Mouse (Mus musculus) liver, embryonic 15.5 days (tissue): Measurements from ENCODE around the gene Bcl2l15. TPM values are rescaled to one million over a fixed set of nuclear protein-coding genes. Genes with fewer than 3 reads are reported as not detected.
A peak's percentile ranks its signal among the peaks of the same experiment; 100 is the strongest.
"Not testable (repeated sequence)": the region's sequence is repeated elsewhere in the genome, so short reads cannot be mapped to it uniquely, and the experiment has no call there.

ENCODE experiments used
- ATAC-seq: fragments of 200-750 bp; cut with Nextera tagmentation; 2 replicates; pipeline ENCODE4 v1.8.0; 2017; ENCODE audit warnings: moderate number of reproducible peaks, mild to moderate bottlenecking, moderate library complexity; ENCODE audit not compliant: insufficient read depth
- H3K27ac ChIP-seq: fragments of 300-500 bp; sonication (generic); replicated peaks from 2 replicates; pipeline ENCODE4 v1.5.1; 2015; ENCODE audit warnings: mild to moderate bottlenecking, inconsistent platforms
- H3K27me3 ChIP-seq: fragments of 300-500 bp; sonication (generic); 2 replicates; pipeline ENCODE4 v1.6.1; 2015; ENCODE audit warnings: mild to moderate bottlenecking, inconsistent platforms
- H3K36me3 ChIP-seq: fragments of 300-500 bp; sonication (generic); replicated peaks from 2 replicates; pipeline ENCODE4 v1.6.1; 2015; ENCODE audit warnings: moderate library complexity, mild to moderate bottlenecking, inconsistent platforms
- H3K4me1 ChIP-seq: fragments of 300-500 bp; sonication (generic); replicated peaks from 2 replicates; pipeline ENCODE4 v1.6.1; 2015; ENCODE audit warnings: inconsistent platforms
- H3K4me2 ChIP-seq: fragments of 300-500 bp; sonication (generic); 2 replicates; pipeline ENCODE4 v1.6.1; 2015; ENCODE audit warnings: moderate library complexity, mild to moderate bottlenecking, inconsistent platforms
- H3K4me3 ChIP-seq: fragments of 300-500 bp; sonication (generic); replicated peaks from 2 replicates; pipeline ENCODE4 v1.5.1; 2015; ENCODE audit warnings: mild to moderate bottlenecking, inconsistent platforms
- H3K9ac ChIP-seq: fragments of 300-500 bp; sonication (generic); 2 replicates; pipeline ENCODE4 v1.6.1; 2015; ENCODE audit warnings: moderate library complexity, mild to moderate bottlenecking, inconsistent platforms
- H3K9me3 ChIP-seq: fragments of 300-500 bp; sonication (generic); replicated peaks from 2 replicates; pipeline ENCODE4 v1.6.1; 2016; ENCODE audit warnings: inconsistent platforms
- WGBS: fragments of 180-500 bp; shearing (Covaris S2); methylation state at CpG from one replicate; pipeline ENCODE4 v1.1.7; 2015; ENCODE audit warnings: mixed read lengths; ENCODE audit not compliant: insufficient replicate concordance; 5-methylcytosine and 5-hydroxymethylcytosine counted together
- polyA plus RNA-seq: library from polyadenylated mRNA; unstranded; fragments of >200 nt; fragmentation: Nextera tagmentation; extraction: Ambion mirVana; gene quantifications from 2 replicates; pipeline ENCODE4 v1.2.1, GENCODE M21; 2015

Bcl2l15 gene
- 1.5 TPM in 2 replicates for polyA plus RNA-seq

- peak within 1 kb of the TSS; percentile 29 for H3K4me2 ChIP-seq
- no peaks in the 10 kb centered on the region for H3K36me3 ChIP-seq
- H3K4me1 ChIP-seq, result peaks cover 19% of the 10 kb centered on the region
- no peak within 1 kb of the TSS for H3K4me3 ChIP-seq
- no peaks in the 10 kb centered on the region for H3K9me3 ChIP-seq
- H3K27ac ChIP-seq, result peak within 1 kb of the TSS; percentile 16; the same call in 1 of the 2 replicates
- no peaks in the 10 kb centered on the region for H3K27me3 ChIP-seq
- ATAC-seq, result peak; percentile 56; the same call in 1 of the 2 replicates
- no peak within 1 kb of the TSS for H3K9ac ChIP-seq
Observed at GRCm38 (mm10) chr3:103832426-103832825, at the start of gene Bcl2l15. Gene Bcl2l15, plus strand, starts transcription at chr3:103832601.

DNA sequence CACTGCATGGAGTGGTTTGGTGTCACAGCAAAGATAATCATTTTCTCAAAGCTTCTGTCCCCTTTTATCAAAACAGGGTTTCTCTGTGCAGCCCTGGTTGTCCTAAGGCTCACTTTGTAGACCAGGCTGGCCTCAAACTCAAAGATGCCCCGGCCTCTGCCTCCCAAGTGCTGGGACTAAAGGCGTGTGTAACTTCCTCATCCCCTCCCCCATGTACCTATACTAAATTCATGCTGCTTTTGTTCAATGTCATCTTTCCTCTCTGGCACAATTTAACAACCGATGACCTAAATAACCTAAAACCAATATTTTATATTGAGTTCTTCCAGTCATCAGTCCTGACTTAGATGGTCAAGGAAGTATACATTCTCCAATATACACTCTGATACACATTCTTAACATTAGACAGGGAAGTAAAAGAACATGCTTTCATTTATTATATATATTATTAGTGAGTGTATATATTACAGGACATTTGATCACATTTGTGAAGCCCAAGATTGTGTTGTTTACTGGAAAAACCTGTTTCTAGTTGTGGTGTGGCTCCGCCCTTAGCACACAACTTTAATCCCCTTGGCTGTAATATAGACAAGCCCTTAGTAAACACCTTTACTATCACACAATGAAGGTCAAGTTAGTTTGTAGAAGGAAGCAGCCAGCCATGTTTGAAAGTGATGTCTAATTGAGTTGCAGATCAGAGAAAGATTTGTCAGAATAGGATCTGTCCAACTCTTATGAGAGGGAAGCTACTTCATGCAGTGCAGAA is 49.4 kb upstream of the Bcl2l15 start:
- H3K4me1 ChIP-seq, result peaks cover 82% of the 10 kb centered on the region

DNA sequence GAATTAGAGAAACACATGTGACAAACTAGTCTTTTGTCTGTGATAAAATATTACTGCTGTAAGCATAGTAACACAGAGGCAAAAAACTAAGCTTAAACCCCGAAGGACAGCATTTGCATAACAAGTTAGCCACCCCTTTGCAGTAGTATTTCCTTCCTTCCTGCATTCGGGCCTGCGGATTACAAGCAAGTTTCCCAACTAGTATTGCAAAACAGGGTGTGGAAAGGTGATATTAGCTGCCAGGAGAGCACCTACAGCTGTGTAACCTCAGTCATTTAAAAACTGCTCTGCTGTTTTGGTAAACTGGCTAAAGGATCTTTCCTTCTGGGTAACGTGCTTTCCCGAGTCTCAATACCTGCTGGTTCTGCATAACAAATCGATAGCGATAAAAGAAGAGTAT is 45.2 kb upstream of the Bcl2l15 start:
- 39% methylated on average over 7 of the region's 7 CpGs for WGBS
- peaks cover 31% of the 10 kb centered on the region for H3K36me3 ChIP-seq
- H3K4me2 ChIP-seq, result peak overlapping the region; percentile 45
- peak overlapping the region; percentile 56 for H3K27ac ChIP-seq
- no peaks in the 10 kb centered on the region for H3K9me3 ChIP-seq
- H3K4me3 ChIP-seq, result peak overlapping the region; percentile 5
- no peak for ATAC-seq
- H3K9ac ChIP-seq, result no peak overlapping the region
- peaks cover 77% of the 10 kb centered on the region for H3K4me1 ChIP-seq
- H3K27me3 ChIP-seq, result no peaks in the 10 kb centered on the region

More for the DNA sequence above, 49.4 kb upstream of the Bcl2l15 start:
- Histone ChIP-seq H3K27me3 (no peaks in the 10 kb centered on the region), H3K9me3 (no peaks in the 10 kb centered on the region), H3K4me3 (no peak overlapping the region), H3K36me3 (peaks cover 46% of the 10 kb centered on the region), H3K9ac (no peak overlapping the region), H3K27ac (peak overlapping the region; percentile 57), H3K4me2 (peak overlapping the region; percentile 13)
- WGBS, result 50% methylated on average over 4 of the region's 4 CpGs
- no peak for ATAC-seq

GRCm38 (mm10) chr3:103789096-103789495 is 43.3 kb upstream of the Bcl2l15 start:
- Histone ChIP-seq H3K4me2 (peak overlapping the region; percentile 79), H3K9ac (peak overlapping the region; percentile 95), H3K9me3 (no peaks in the 10 kb centered on the region), H3K27ac (peak overlapping the region; percentile 95), H3K27me3 (no peaks in the 10 kb centered on the region), H3K4me3 (peak overlapping the region; percentile 74), H3K36me3 (peaks cover 24% of the 10 kb centered on the region), H3K4me1 (peaks cover 80% of the 10 kb centered on the region)
- ATAC-seq, result no peak
- 67% methylated on average over 7 of the region's 7 CpGs for WGBS

DNA sequence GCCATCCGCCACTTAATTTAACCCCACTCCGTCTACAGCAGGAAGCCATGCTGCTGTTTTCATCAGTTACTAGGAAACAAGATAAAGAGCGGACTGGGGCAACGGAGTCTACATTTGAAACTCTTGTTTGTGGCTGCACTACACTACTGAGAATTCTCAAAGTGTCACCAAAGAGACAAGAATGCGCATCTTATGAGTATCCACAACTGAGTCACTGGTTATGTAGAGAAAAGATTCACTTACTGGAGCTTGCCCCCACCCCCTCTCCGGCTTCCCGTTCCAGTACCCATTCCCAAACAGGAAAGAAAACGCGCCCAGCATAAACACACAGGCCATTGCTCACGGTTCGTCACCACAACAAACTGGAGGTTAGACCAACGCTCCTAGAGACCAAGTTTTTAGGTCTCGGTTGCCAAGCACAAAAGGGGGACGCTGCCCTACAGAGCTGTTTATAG is 42.5 kb upstream of the Bcl2l15 start:
- WGBS, result under 1% methylated on average over 14 of the region's 14 CpGs
- Histone ChIP-seq H3K4me2 (peak overlapping the region; percentile 79), H3K36me3 (peaks cover 23% of the 10 kb centered on the region), H3K4me1 (peaks cover 79% of the 10 kb centered on the region), H3K9ac (peak overlapping the region; percentile 95), H3K27ac (peak overlapping the region; percentile 95), H3K9me3 (no peaks in the 10 kb centered on the region), H3K4me3 (peak overlapping the region; percentile 74), H3K27me3 (no peaks in the 10 kb centered on the region)
- peak; percentile 3; the same call in 1 of the 2 replicates for ATAC-seq

- Histone ChIP-seq H3K36me3 (peaks cover 19% of the 10 kb centered on the region; the same call in 1 of the 2 replicates), H3K27me3 (no peaks in the 10 kb centered on the region), H3K4me1 (peaks cover 75% of the 10 kb centered on the region), H3K4me2 (peak overlapping the region; percentile 79), H3K9ac (peak overlapping the region; percentile 95), H3K4me3 (peak overlapping the region; percentile 74), H3K27ac (peak overlapping the region; percentile 95), H3K9me3 (no peaks in the 10 kb centered on the region)
- peak; percentile 68 for ATAC-seq
- WGBS, result 0% methylated on average over 54 of the region's 61 CpGs
Observed at GRCm38 (mm10) chr3:103790346-103791145, 41.9 kb upstream of the Bcl2l15 start.

DNA sequence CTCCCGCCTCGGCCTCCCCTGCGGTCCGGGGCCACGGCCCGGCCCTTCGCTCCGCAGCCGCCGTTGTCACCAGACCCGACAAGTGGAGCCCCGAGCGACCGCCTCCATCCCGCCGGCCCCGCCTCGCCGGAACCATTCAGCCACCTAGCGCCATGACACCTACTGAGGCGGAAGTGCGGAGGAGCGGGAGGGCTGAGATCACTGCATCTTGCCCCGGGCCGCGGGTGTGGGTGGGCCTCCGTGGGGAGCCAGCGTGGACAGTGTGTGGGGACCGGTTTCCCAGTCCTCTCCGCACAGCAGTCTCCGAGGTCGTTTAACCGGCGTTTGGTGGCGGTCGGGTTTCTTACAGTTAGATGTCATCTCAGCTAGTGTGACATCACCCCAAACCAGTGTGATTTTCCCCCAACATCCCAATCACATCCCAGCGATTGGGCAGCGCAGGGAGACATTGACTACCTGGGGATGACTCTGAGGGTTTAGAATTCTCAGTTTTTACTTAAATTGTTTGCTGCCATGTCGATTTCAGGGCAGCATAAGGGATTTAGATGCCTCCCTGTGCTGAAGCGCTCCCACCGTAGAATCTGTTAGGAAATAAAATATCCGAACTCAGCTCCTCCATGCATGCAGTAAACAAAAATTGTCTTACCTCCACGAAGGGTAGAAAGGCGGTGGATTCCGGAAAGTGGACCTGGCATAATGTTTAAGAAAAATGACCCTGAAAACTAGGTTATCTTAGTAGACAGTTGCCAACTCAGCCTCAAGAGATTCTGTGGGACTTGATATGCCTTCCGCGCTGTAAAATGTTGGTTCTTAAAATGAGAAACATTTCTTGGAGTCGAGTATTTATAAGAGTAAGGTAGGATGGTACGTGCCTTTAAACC is 40.9 kb upstream of the Bcl2l15 start, which contains the start of gene Hipk1:
TSS of gene Hipk1 (minus strand) at position 334 of the 881 bp plus-strand sequence.
- Histone ChIP-seq H3K9ac (peak within 1 kb of the TSS; percentile 95), H3K4me1 (peaks cover 74% of the 10 kb centered on the region), H3K4me2 (peak within 1 kb of the TSS; percentile 79), H3K9me3 (no peaks in the 10 kb centered on the region), H3K27ac (peak within 1 kb of the TSS; percentile 95), H3K27me3 (no peaks in the 10 kb centered on the region), H3K4me3 (peak within 1 kb of the TSS; percentile 74), H3K36me3 (peaks cover 14% of the 10 kb centered on the region; the same call in 1 of the 2 replicates)
- 6% methylated on average over 49 of the region's 49 CpGs for WGBS
- peak; percentile 94 for ATAC-seq

- peak overlapping the region; percentile 74 for H3K4me3 ChIP-seq
Observed at GRCm38 (mm10) chr3:103792111-103792406, 40.3 kb upstream of the Bcl2l15 start.

DNA sequence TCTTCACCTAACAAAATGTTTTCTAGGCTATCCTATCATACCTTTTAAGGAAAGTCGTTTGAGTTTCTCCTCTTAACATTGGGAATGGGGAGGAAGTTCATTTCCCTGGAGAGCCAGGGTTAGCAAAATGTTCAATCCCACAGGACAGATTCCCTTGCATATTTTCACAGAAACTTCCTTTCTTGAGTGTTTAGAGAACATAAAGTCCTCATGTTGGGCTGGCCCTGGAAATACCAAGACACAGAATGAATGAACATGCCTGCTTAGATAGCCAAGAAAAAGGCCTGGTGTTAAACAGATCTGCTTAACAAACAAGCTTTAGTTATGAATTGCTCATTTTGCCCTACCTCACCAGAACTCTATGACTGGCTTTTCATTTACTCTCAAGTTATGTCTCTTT is 39.8 kb upstream of the Bcl2l15 start:
- Histone ChIP-seq H3K4me2 (0 out of 2 replicates have a peak overlapping the region, but pooled peaks have one; percentile 79), H3K27ac (peak overlapping the region; percentile 95), H3K4me1 (peaks cover 73% of the 10 kb centered on the region), H3K36me3 (peaks cover 7% of the 10 kb centered on the region; the same call in 1 of the 2 replicates), H3K27me3 (no peaks in the 10 kb centered on the region), H3K4me3 (no peak overlapping the region), H3K9me3 (no peaks in the 10 kb centered on the region), H3K9ac (0 out of 2 replicates have a peak overlapping the region, but pooled peaks have one; percentile 9)
- ATAC-seq, result no peak
- WGBS, result 68% methylated on average over 1 of the region's 1 CpGs

More at GRCm38 (mm10) chr3:103792111-103792406, 40.3 kb upstream of the Bcl2l15 start:
- Histone ChIP-seq H3K9ac (peak overlapping the region; percentile 95), H3K4me2 (peak overlapping the region; percentile 79), H3K27ac (peak overlapping the region; percentile 95), H3K4me1 (peaks cover 74% of the 10 kb centered on the region)
- not testable (repeated sequence) for H3K27me3 ChIP-seq, H3K9me3 ChIP-seq, ATAC-seq, H3K36me3 ChIP-seq
- 64% methylated on average over 5 of the region's 5 CpGs for WGBS

- no peak overlapping the region for H3K4me3 ChIP-seq
- 53% methylated on average over 2 of the region's 2 CpGs for WGBS
- H3K27ac ChIP-seq, result peak overlapping the region; percentile 31
- no peaks in the 10 kb centered on the region for H3K27me3 ChIP-seq
- 0 out of 2 replicates have a peak, but pooled peaks cover 4% of the 10 kb centered on the region for H3K36me3 ChIP-seq
- H3K9ac ChIP-seq, result no peak overlapping the region
- no peaks in the 10 kb centered on the region for H3K9me3 ChIP-seq
- H3K4me2 ChIP-seq, result no peak overlapping the region
- no peak for ATAC-seq
- H3K4me1 ChIP-seq, result peaks cover 85% of the 10 kb centered on the region
Observed at GRCm38 (mm10) chr3:103796389-103796788, 36.0 kb upstream of the Bcl2l15 start.
